Mouse (Mus musculus) layer of hippocampus, adult 11-12 months (tissue): ENCODE results near the gene Dhcr24.

ENCODE experiments used
- DNase-seq: peaks from one replicate; pipeline ENCODE4 v3.0.0; 2022; ENCODE audit warnings: low spot score

Gene Dhcr24

GRCm38 (mm10) chr4:106606639-106607554 lies 46.1 kb downstream of the Dhcr24 start:
- no peak for DNase-seq

DNA sequence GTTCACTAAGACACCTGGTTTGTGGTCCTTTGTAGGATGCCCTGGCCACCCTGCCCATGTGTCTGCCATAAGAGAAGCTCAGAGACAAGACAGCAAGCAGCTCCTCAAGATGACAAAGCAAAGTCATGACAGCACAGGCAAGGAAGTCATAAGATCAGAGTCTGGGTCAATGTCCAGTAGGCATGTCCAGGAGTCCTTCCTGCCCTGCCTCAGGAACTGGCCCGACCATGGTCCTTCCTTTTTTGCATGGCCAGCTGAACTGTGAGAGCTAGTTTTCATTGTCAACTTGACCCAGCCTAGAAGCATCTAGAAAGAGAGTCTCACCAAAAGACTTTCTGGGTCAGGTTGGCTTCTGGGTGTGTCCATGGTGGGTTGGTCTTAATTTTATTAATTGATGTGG lies 47.1 kb downstream of the Dhcr24 start:
- no peak for DNase-seq

- no peak for DNase-seq
Measured at GRCm38 (mm10) chr4:106613105-106613504, 52.3 kb downstream of the Dhcr24 start.

DNA sequence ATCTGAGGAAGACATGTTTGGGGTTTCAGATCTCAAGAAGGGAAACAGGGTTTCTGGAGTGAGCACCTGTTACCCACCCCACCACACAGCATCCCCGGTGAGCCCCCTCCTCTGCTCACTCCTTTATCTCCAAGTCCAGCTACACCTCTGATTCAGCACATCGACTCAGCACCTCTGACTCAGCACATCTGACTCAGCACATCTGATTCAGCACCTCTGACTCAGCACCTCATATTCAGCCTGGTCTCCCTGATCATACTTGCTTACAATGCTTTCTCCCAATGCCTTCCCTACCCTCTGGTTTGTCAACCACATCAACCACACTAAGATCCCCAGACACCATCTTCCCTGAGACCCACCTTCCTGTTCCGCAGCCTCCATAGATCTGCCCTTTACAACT lies 52.7 kb downstream of the Dhcr24 start:
- DNase-seq = no peak

DNA sequence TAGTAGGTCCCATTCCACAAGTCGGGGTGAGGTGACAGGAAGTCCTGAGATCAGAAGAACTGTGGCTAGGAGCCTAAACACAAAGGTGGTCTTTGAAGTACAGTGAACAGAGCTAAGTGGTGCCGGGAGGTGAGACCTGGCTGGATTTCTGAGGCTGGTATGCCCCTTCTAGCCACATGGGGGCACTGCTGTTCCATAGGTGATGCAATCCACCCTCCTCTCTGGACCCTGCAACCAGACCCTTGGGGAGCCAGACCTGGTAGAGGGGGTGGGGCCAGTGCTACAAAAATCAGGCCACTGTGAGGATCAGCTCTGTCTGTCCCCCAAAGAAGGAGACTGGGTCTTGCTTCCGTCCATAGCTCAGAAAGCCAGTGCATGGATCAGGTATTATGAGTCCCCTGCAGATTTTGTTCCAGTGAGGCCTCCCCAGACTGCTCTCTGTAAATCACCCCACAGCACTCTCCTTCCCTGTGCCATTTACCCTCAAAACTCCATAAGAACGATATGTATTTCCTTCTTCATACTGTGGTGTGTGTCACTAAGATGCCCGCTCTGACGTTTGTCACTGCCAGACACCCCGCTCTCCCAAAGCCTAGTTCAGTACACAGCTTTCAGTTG lies 53.5 kb downstream of the Dhcr24 start:
- peak; percentile 77 for DNase-seq

DNA sequence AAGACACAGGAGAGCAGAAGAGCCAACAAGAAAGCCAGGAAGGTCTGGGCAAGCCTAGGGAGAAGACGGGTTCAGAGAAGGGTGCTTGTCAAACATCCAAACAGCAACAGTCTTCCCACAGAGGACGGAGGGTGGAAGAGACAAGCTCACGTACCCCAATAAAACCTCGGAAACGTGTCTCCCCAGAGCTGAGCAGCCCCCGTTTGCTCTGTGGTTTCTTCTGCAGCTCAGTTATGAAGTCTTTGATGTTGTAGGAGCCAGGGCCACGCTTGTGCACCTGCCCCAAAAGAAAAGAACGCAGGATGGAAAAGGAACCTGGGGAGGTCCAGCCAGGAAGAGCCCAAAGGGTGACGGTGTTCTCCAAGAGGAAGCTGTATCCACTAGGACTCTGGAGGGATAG lies 54.0 kb downstream of the Dhcr24 start:
- no peak for DNase-seq

DNA sequence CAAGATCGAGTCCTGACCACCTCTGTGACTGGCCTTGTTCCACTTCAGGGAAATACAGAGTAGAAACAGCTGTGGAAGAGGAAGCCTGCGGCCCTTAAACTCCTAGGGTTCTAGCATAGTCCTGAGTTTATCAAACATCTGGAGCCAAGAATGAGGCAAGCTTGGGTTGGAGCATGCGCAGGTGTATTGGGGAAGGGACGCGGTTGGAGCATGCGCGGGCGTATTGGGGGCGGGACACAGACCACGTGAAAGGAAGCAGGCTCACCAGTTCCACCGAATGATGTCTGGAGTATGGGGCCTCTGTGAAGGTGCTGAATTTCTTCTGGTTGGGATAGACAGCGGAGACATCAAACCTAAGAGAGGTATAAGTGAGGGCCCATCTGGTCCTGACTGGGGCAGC lies 54.8 kb downstream of the Dhcr24 start:
- no peak for DNase-seq

GRCm38 (mm10) chr4:106617056-106617455 lies 56.2 kb downstream of the Dhcr24 start, which contains the start of gene Lexm:
TSS of gene Lexm (minus strand) at chr4:106617241.
- no peak for DNase-seq

DNA sequence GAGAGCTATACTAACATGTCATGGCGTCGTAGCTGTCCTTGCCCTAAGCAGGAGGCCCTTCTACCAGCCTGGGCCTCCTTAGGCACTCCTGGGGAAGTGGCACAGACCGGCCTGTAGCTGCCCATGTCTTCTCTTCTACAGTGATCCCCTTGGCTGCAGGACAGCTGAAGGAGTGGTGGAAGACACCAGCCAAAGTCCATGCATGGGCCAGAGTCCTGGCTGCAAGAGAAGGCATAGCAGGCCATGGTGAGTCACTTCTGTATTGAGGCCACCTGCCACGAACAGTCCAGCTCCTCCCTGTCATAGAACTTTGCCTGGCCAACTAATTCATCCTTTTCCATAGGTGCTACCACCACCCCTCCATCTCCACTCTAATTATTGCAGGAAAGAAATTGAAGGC lies 58.1 kb downstream of the Dhcr24 start:
- no peak for DNase-seq

DNA sequence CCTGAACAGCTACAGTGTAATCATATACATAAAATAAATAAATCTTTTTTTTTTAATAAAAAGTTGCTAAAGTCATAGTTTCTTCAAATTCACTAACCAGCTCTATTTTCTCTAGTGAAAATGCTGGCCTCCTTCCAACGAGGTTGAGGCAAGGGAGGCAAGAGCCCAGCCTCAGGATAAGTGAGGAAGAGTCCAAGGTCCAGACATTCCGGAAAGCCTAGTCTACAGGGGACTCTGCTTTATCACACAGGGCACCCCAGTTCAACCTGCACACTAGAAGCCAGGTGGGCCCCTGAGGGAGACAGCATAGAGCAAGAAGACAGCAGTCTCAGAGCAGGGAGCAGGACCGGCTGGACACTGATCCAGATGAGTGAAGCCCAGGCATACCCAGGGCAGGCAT lies 60.6 kb downstream of the Dhcr24 start:
- no peak for DNase-seq

DNA sequence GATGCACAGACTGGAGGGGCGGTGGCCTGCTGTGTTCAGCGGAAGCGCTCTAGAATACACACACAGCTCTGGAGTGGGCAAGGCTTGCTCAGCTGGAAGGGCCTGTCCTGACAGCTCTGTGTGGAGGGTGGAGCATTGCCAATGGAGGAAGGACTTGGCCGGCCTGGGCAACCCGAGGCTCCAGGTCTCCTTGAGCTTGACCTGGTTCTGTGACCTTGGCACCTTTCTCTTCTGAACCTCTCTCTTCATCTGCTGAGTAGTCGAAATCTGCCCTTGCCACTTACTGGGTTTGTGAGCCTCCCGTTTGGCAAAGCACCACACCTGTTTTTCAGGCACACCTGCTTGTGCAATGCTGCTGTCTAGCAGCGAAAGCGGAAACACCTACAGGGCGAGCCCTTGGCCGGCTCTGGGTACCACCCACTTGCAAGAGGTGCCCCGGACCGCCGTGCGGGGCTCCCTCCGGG lies 61.2 kb downstream of the Dhcr24 start, which contains the start of gene Ttc22:
Ttc22 (plus strand) TSS at position 403 of the 464 bp plus-strand sequence.
- no peak for DNase-seq

DNA sequence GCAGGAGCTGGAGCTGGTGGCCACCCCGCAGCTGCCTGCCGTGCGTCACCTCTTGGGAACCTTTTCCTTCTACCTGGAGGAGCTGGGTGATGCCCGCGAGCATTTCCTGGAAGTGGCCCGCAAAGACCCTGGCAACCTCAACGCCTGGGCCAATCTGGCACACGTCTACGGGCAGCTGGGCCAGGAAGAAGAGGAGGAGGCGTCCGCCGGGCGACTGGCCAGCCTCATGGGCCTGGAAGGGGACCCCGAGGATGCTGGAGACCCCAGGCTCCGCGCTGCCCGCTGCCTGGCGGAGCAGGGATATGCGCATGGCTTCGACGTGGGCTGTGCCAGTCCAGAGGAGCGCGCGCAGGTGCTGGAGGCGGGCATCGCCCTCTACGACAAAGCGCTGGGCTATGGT lies 61.9 kb downstream of the Dhcr24 start:
- DNase-seq = no peak

DNA sequence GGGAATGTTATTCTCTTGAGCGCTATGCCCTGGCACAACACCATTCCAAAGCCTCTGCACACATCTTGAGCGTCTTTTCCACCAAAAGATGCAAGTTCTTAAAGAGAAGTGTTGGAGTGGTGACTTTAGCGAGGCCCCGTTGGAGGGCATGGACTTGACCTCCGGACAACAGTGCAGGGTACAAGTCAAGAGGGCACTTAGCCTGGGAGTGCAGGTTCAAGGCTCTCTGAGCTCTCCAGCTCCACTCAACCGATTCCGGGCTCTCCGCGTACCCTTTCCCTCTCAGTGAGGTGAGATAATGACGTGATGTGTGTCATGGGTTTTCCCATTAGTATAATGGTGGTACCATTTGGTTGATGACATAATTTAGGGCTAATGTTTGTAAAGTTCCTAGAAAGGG lies 63.4 kb downstream of the Dhcr24 start:
- DNase-seq = no peak

DNA sequence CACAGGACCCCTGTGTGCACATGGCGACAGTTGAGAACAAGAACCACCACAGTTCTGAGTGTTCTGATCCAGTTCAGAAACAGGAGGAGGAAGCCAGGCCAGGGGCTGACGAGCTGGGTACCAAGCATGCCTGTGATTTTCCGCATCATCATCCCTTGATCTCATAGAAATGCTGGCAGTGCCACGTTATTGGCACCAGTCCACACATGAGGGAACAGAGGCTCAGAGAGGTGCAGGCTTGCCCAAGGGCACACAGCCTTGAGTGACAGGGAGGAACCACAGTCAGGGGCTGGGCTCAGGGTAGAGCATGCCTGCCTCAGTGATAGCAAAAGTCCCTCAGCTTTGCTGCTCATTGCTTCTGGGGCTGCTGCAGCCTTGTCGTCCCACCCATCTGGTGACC lies 67.0 kb downstream of the Dhcr24 start:
- no peak for DNase-seq

DNA sequence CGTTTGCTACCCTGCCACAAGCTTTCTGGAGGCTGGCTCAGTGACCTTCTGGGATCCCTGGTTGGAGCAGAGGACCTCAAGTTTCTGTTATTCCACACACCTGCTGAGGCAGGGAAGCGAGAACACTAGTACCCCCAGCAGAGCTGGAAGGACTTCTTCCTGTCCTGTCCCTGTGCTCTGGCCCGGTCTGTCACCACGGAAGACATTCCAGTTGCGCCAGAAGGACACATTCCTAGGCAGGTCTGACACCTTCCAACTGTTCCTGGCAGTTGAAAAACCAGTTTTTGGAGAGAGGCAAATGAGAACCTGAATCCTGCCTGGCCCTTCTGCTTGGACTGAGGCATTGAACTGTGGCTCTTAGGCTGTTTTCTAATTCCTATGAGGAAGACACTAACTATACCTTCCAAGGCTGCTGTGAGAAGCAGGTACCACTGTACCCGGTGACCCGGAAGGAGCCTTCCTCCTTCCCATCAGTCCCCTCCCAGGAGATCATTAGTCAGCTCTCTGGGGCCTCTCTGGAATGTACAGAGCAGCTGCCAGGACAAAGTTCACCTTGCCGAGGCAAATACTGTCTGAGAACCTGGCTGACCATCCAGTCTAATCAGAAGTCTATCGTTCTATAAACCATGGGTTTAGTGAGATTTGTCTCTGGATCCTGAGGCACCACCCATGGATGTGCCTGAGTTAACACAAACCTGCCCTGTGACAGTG lies 68.0 kb downstream of the Dhcr24 start:
- no peak for DNase-seq

GRCm38 (mm10) chr4:106629374-106629773 lies 68.5 kb downstream of the Dhcr24 start:
- DNase-seq = no peak

GRCm38 (mm10) chr4:106630333-106631220 lies 69.7 kb downstream of the Dhcr24 start:
- DNase-seq = peak; percentile 92

GRCm38 (mm10) chr4:106632313-106632712 lies 71.5 kb downstream of the Dhcr24 start:
- DNase-seq = no peak

DNA sequence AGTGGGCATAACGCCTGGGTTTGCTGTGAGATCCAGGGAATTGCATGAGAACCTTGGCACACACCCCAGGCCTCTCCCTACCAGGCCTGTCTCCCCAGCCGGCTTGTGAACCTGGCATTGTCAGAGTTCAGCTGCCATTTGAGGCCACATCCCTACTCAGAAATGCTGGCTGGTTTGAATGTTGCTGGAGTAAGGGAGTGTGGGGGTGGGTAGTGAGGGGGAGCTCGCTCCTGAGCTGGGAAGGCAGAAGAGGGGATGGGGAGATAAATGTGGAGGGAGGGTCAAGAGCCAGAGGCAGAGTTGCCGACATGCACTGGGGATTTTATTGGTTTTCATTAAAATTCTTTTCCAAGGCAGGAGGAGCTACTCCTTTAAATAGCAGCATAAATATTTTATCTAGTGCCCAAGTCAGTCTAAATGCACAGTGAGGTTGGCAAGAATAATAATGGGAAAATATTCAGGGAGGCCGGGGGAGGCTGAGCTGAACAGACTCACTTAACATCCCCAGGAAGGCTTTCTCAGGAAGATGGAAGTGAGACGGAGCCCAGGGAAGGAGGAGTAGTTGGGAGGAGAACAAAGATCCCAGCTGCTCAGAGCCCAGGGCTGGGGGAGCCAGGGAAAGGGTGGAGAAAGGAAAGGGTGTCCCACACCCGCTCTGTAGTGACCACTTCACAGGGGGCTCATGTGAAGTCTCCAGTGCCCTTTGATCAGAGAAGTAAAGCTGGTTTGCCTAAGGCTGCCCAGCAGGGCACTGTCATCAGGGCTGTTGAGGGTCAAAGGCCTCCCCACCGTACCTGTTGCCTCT lies 72.6 kb downstream of the Dhcr24 start:
- DNase-seq = no peak

- no peak for DNase-seq
Measured at GRCm38 (mm10) chr4:106634086-106634479, 73.2 kb downstream of the Dhcr24 start.
